Mouse (Mus musculus): ENCODE data around the gene Rasl11a.
"Not testable (repeated sequence)": the region's sequence is repeated elsewhere in the genome, so short reads cannot be mapped to it uniquely, and the experiment has no call there.

The Rasl11a gene

DNA sequence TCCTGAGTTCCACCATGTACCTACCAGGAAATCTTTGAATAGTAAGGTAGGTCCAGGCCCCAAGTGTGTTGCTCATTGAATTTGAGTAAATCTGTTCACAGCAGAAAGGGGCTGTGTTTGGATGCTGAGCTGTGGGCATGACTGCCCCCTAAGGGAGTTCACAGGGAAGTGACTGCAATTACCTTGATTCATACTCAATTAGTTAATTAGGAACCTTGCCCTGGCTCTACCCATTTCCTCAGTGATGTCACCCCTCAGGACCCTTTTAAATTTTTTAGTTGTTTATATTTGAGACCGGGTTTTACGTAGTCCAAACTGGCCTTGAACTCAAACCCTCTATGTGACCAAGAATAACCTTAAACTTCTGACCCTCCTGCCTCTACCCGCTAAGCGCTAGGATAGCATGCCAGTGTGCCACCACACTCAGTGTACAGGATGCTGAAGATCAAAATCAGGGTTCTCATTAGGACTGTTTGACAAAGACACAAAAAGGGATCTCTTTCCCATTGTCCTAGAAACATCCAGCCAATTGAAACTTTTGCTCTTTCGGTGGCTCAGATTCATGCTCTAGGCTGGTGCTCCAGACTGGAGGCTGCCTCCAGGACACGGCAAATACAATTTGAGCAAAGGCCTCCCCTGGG, 450 bp upstream of the Rasl11a start:
- DNase-seq (ENCODE audit: low spot score in 2 of 2), result no peak

DNA sequence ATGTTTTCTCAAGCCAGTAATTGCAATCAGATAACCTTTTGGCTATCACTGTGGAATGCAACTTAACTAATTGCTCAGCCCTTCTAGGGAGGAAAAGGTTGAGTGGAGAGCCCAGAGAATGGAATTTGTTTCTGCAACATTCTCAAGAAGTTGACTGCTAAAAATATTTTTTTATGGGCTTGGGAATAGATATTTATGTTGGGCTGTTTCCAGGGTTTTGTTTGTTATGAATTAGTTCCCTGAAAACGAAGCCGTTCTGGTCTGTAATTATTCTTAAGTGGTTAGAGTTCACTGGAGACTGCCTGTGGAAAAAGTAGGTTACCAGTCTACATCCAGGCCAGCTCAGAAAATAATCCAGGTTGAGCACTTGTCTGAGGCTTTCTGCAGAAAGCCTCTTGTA, 1.6 kb downstream of the Rasl11a start:
- no peak for DNase-seq (ENCODE audit: low spot score in 2 of 2)

DNA sequence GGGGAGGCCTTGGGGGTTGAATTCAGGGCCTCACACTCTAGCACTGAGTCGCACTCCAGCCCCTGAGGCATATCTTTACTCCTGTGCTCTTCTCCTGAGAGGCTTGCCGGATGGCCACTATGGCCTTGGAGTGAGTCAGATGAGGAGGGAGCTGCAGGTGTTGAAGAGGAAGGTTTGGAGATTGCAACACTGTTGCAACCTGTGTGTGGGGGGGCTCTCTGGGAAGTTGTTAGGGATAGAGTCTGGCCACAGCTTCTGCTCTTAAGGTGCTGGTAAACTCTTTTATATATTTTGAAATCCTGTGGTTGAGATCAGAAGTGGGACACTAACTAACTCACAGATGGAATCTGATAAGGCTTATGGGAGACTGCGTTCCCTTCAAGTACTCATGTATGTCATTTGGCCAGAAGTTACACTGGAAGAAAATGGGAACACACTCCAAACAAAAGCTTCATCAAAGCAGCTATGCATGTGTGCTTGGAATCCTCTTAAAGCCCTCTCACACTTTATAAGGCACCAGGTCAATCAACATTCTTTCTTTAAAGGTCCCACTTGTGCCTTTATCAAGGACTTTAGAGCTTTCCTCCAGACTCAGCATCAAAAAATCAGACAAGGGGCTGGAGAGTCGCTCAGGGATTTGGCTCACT, 4.2 kb downstream of the Rasl11a start:
- no peak for DNase-seq (ENCODE audit: low spot score in 2 of 2)

DNA sequence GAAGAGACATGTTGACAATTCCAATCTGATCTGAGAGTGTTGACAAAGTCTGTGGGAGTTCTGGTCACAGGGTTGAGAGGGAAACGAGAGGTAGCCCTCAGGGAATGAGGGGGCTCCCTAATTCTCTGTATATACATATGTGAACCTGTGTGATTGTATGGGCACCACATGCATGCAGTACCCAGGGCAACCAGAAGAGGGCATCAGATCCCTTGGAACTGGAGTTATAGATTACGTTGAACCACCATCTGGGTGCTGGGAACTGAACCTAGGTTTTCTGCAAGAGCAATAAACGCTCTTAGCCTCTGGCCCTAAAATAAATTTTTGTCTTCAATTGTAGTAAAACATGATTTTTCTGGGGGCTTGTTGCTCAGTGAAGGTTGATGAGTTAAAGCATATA, 11.2 kb downstream of the Rasl11a start:
- no peak for DNase-seq (ENCODE audit: low spot score in 2 of 2)

DNA sequence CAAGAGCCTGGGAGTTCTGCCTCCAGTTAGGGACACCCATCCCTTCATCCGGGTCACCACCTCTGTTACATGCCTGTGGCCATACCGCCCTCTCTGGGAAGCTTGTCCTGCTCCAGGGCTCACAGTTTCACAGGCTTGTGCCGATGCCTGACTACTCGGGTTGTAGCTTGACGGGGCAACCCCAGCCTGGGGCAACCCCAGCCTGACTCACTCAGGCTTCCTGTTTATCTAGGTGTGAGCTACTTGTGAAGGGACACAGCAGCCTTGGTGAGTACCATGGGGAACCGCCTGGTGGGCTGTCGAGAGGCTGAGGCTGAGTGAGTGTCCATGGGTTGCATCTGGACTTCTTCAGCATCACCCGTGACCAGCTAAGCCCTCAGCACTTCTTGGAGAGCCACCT, 12.7 kb downstream of the Rasl11a start:
- no peak for DNase-seq (ENCODE audit: low spot score in 2 of 2)

DNA sequence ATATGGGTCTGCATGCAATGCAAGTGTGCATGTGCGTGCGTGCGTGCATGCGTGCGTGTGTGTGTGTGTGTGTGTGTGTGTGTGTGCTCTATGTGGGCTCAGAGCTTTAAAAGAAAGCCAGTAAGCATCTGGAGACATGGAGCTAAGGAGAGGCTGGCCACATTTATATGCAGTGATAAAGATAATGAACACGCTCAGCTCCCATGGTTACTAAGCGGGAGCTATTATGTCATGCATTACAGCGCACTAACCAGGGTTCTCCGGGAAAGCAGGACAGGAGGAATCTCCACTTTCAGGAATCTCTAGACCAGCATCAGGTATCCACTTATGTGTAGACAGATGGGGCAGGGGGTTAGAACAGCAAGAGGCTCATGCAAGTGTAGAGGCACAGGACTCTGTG, 13.9 kb downstream of the Rasl11a start:
- DNase-seq (ENCODE audit: low spot score in 2 of 2), result peak in 1 of 2 experiments; percentile 22

DNA sequence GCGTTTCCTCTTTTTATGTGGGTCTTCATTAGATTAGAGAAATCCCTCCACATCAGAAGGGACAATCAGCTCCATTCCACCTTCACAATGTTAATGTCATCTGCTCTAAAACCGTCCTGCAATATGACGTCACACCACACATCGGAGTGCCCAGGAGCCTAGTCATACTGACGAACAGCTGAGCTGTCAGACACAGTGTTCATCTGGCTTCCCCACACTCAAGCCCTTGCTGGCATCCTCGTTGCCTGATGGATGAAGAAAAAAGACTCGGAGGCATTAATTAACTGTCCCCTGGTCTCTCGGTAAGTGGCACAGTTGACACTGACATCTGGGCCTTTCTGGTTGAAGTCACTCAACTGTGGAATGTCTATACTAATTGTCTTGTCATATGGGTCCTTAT, 14.4 kb downstream of the Rasl11a start:
- DNase-seq (ENCODE audit: low spot score in 2 of 2), result no peak

DNA sequence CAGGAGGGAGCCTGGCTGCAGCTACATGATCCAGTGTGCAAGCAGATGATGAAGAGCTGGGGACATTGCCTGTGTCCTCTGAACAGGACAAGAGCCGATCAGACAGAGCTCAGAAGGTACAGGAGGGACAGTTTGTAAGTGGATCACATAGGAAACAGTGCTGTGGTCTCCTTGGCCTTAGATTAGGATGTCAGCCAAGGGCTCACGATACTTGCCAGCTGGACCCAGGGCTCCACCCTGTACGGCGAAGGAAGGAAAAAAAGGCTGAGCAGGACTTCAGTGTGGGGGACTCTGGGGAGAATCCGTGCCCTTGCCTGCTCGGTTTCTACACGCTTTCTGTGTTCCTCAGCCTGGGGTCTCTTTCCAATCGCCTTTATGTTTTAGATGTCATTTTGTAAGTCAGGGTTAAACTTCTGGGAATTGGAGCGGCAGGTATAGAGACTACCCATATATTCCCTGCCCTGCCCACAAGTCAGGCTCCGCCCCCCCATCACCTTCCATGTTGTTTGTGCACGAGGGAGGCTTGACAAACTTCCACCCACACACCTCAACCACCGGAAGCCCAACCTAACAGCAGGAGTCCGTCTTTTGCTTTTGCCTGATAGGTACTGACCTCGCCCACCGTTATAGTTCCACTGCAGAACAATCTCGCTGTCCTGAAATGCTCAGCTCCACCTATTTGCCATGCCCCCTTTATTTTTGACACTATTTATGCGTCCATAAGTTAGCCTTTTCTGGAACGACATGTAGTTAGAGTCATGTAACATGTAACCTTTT, 15.5 kb downstream of the Rasl11a start:
- no peak for DNase-seq (ENCODE audit: low spot score in 2 of 2)

DNA sequence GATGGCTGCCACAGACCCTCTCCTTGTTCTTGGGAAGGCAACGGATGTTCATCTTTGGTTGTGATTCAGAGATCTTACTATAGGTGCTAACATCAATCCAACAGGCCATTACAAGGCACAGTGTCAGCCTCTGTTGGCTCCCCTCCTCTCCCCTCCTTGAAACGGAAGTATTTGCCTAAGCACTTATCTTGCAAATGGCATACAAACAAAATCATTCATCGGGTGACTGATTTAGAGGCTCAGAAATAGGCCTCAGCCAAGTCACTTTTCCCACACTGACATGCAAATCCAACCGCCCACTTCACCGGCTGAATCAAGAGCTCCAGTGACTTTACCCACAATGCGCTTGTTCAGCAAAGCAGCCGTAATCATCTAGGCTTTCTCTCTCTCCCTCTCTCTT, 16.7 kb downstream of the Rasl11a start:
- DNase-seq (ENCODE audit: low spot score in 2 of 2), result peak; percentile 43 to 52

DNA sequence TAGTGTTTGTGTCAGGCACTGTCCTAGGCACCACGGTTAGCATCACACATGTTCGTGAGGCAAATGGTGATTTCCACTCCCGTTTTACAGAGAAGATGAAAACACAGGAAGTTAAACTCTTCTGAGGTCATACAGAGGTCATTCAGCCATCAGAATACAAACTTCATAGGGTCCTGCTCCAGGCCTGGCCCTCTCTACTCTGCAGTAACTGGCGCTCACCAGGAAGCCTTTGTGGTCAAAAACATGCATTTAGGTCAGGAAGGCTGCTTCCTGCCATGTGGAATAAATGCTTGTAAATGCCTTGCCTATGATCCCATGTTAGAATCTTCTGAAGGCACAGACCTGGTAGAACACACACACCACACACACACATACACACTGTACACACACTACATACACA, 20.6 kb downstream of the Rasl11a start:
- no peak for DNase-seq (ENCODE audit: low spot score in 2 of 2)

DNA sequence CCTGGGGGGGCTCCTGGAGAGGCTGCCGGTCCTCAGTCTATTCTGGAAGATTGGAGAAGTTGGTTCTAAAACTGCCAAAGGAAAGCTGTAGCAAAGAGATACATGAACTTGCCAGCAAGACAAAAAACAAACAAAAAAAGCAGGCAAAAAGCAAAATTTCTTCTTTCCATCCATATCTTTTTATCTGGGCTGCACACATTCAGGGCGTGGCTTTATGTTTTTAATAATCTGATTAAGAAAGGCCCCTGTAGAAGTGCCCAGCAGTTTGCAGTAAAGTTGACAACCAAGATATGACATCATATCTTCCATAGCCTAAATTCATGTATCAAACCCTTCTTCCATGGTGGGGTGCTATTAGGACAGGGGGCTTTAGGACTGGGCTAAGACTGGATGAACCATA, 21.4 kb downstream of the Rasl11a start:
- DNase-seq (ENCODE audit: low spot score in 2 of 2), result no peak

DNA sequence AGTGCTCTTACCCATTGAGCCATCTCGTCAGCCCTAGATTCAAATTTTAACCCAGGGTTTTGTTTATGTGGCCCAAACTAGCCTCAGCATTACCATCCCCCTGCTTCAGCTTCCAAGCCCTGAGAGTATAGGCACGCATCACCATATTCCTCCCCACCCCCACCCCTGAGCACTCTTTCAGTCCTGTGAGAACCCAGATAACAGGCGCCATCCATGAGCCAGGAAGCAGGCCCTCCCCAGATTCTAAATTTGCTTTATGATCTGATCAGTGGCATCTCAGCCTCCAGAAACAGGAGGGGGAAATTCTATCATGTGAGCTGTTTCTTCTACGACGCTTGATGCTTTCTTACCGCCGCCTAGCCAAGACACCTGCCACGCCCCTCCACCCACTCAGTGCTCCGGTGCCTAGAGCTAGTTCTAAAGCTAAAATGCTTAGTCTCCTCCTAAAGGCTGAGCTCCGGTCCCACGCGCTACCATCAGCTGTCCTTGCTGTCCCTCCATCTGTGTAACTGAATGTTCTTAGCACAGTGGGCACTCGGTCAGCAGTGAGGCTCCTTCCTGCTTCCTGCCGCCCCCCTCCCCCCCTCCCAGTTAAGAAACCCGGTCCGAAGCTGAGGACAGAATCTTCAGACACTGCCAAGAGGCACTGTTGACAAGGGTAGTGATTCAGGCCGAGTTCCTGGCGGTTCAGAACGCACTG, 22.5 kb downstream of the Rasl11a start:
- DNase-seq (ENCODE audit: low spot score in 2 of 2), result peak; percentile 79 to 91

DNA sequence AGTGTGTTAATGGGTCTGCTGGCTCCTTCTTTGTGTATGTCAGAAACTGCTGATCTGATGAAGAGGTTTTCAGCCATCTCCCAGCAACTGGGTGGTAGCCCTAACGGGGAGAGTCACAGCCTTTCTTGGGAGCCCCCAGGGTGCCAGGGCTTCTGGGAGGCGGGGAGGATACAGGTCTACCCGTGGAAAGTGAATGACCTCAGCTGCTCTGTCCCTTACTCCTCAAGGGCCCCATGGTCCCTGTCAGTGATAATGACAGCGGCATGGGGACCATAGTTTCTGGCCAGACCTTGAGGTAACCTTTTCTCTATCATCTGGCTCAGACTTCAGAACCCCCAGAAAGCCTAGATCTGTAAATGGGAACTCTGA, 23.1 kb downstream of the Rasl11a start:
- no peak for DNase-seq (ENCODE audit: low spot score in 2 of 2)

DNA sequence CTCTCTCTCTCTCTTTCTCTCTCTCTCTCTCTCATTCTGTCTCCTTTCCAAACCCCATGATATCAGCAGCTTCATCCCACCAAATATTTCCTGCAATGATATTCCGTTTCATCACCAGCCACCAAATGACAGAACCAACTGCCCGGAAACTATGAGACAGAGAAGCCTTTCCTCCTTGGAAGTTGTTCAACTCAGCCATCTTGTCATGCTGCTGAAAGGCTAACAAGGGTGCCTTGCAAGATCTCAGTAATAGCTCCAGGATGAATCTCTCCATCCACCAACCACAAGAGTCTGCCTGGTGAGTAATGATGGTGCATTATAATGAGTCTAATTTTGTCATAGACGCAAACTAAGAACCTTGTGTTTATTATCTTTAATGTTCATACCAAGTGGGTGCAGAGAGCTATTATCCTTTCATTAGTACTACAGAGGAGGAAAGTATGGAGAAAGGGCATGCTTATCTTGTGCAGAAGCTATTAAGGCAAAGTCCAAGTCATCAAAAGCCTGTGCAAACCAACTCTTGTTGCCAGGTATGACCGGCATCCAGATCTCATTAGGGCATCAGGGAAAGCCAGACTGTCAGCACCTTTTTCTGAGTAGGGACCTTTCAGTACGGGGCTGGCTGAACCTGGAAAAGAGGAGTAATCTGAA, 28.2 kb downstream of the Rasl11a start:
- DNase-seq (ENCODE audit: low spot score in 2 of 2), result no peak

DNA sequence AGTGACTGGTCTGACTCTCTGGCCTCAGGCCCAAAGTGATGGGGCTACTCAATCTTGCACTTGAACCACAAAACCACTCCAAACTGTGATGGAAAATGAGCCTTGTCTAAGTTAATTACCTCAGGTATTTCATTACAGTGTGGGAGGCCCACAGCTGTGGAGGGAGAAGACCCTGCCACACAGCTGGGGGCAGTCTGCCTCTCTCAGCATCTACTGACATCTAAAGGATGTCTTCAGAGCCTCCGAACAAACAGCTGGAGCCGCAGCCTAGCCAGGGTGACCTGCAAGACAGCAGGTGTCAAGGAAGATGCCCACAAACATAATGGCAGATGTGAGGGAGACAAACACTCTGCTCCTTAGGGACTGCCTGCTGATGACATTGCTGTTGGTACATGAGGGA, 31.2 kb downstream of the Rasl11a start:
- no peak for DNase-seq (ENCODE audit: low spot score in 2 of 2)

DNA sequence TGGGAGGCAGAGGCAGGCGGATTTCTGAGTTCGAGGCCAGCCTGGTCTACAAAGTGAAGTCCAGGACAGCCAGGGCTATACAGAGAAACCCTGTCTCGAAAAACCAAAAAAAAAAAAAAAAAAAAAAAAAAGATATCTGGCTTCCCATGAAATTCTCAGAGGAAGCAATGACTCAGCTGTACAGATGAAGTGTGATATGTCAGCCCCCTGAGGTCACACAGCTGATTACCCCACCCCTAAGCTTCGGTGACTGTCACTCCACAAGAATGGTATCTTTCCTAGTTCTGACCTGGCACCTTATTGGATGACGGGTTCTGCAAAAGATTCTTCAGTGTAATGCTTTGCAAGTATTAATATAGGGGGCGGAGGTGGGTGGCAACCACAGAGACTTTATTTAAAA, 33.0 kb downstream of the Rasl11a start:
- not testable (repeated sequence) for DNase-seq (ENCODE audit: low spot score in 2 of 2)

DNA sequence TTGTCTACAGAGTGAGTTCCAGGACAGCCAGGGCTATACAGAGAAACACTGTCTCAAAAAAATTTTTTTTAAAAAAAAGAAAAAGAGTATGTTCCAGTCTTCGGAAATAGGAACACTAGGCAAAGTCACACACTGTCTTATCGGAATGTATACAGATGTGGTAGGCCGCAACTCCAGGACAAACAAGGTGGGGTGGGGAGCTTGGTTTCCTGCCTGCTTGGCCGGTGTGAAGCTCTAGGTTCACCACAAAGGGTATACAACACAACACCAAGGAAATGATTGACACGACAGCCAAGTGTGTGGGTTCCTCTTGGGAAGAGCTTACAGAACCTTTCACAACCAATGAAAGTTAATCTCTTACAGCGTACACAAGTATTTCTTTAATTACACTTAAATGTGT, 37.4 kb downstream of the Rasl11a start:
- DNase-seq (ENCODE audit: low spot score in 2 of 2), result no peak

DNA sequence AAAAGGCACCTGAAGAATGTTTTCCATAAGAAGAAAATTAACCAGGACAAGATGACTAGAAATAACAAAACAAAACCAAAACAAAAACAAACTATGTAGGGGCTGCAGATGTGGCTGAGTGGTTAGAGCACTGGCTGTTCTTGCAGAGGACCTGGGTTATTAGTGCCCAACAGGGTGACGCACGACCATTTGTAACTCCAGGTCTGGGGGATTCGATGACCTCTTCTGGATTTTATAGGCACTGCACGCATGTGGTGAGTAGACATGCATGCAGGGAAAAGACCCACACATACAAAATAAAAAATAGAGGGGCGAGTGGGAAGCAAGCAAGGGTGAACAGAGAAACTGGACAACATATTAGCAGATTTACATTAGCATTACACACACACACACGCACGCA, 38.2 kb downstream of the Rasl11a start:
- no peak for DNase-seq (ENCODE audit: low spot score in 2 of 2)

DNA sequence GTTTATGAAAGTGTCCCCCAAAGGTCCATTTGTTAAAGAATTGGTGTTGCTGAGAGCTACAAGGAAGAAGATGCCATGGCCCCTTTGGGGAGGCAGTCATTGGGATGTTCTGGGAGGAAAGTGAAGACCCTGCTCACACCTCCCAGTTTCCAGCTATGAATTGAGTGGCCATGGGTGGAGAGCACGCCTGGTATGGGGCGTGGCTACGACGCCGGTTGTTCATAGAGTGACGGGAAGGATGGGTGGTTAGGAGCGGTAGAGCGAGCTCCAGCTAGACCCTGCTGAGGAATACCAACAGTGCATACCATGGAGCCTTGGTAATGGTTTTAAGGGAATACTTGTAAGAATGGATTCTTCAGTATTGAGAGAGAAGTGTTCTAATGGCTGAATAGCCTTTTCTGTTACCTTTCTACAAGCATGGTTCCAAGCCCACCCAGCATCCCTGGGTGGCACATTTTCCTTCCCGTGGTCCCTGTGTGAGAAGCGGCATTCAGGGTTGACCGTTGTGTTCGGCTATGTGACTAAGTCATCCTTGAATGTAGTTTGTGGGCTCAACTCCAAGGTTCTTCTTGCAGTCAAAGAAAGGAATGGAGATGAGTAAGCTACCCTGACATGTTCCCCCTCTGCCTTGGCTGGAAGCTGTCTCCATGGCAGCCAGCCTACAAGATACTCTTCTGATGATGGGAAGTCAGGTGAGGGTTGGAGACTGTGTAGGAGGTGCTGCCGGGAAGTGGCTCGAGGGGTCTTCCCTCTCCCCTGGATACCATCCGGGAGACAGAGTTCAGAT, 38.8 kb downstream of the Rasl11a start:
- DNase-seq (ENCODE audit: low spot score in 2 of 2), result no peak

DNA sequence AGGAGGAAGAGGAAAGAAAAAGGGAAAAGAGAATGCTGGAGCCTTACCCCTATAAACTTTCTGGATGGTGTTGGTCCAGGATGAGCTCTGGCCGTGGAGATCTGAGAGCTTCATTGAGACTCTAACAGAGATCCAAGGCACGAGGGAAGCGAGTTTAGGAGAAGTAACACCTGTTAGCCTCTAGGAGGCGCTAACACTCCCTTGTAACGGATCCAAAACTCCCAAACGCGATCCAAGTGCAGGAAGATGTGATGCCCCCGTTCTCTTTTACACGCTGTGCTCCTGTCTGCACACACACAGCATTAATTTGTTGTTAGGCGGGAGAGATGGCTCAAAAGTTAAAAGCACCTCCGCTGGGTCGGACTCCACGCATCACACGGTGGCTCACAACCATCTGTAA, 46.3 kb downstream of the Rasl11a start:
- DNase-seq (ENCODE audit: low spot score in 2 of 2), result no peak

DNA sequence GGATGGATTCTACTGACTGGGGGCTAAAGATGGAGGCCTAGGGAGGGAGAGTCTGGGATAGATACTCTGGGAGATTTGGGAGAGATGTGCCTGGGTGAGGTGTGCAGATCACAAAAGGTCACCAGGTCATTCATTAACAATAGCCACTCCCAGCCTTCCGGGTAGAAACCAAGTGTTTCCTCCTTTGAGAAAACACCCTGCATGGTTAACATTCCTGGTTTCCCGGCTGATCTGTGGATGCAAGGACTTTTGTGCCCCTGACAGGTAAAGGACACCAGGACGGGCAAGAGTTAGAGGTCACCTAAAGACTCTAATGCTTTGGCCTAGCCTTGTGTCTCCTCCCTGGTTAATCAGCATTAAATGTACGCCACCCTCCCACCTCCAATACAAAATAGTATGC, 48.0 kb downstream of the Rasl11a start:
- no peak for DNase-seq (ENCODE audit: low spot score in 2 of 2)

Measured in frontal cortex, postnatal 10 days (tissue).